Mouse (Mus musculus) NIH3T3 (cell line): Measurements from ENCODE around the gene Abcb6.
A peak's percentile ranks its signal among the peaks of the same experiment; 100 is the strongest.

ENCODE experiments used
- DNase-seq: peaks from one replicate; pipeline ENCODE4 v3.0.0-alpha.2; 2012; ENCODE audit warnings: low read depth

Abcb6 gene

DNA sequence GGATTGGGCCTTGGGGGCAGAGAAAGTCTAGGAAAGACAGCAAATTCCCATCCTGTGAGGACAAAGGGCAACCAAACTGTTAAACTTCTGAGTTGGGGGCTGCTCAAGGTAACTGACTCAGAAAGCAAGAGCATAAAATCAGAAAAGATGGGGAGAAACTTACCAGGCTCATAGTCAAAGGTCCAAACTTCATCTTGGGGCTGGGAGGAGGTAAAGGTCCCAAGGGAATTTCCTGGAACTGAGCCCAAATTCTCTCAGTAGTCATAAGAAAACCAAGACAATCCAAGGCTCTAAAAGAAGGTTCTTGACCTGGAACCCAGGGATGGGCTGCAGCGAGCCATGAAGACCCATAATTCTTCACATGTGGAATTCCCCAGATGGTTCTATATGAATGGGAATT lies 21.0 kb upstream of the Abcb6 start:
- no peak for DNase-seq

DNA sequence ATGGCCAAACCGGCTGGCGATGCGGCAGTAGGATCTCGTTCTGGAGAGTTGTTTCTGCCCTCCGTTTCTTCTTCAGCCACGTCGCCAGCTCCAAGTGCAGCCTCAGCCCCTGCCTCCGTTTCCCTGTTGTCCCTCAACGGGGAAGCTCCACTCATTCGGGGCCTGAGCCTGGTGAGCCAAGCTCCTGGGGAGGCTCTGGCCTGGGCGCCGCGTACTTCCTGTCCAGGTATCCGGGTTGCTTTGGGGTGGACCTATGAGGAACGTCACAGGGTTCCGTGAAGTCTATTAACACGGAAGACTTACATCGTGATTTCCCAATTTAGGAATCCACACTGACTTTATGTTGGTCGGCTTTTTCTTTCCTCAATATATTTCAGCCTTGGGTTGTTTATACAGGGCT lies 12.3 kb upstream of the Abcb6 start:
- DNase-seq, result peak; percentile 73

DNA sequence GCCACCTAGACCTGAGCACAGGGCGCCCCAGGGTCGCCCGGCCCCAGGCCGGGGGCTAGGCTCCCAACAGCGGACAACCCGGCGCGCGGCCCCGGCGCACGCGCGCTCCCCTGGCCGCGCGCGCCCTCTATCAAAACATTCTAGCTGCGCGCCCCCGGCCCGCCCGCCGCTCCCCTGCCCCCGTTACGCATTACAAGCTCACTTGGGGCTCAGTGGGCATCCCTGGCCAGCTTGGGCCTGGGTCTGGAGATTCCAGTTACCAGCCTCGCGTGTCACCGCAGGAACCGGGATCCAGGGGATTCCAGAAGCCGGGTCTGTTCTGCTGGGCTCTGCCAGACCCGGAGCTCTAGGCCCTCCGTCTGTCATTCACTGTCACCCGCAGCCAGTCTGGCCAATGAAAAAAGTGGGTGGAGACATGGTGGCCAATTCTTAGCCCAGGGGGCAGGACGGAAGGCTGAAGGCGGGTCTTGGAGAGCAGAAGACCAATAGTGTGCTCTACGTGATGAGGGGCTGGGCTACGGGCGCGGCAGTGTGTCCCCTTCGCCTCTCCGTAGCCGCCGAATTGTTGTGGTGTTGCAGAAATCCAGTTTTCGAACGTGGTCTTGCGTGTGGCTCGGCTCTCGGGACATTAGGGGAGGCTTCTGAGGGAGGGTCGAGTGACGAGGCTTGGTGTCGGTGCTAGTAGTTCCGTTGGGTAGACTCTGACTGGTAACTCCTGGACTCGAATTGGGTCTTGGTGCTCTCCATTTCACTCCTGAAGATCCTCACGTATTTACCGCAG lies 11.6 kb upstream of the Abcb6 start, which contains the start of the genes Ankzf1 and Atg9a:
Ankzf1 (plus strand) TSS at position 530 of the 781 bp plus-strand sequence.
Atg9a (minus strand) TSS at position 575 of the 781 bp plus-strand sequence.
- DNase-seq, result peak; percentile 98

DNA sequence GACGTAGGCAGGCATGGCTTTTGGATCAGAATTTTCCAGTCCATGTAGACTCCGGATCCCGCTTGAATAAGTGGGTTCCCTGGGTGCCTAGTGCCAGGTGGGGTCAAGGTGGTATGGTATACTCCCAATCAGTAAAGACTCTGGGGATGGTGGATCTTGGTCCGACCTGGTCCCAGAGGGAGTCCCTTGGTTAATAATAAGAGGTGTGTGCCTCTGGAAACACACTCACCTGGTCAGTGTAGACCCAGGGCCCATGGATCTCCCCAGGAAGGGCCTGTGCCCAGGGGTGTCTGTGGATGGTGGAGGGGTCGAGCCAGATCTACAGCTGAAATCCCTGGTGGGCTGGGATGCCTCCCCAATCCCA lies 11.0 kb upstream of the Abcb6 start:
- DNase-seq, result no peak

DNA sequence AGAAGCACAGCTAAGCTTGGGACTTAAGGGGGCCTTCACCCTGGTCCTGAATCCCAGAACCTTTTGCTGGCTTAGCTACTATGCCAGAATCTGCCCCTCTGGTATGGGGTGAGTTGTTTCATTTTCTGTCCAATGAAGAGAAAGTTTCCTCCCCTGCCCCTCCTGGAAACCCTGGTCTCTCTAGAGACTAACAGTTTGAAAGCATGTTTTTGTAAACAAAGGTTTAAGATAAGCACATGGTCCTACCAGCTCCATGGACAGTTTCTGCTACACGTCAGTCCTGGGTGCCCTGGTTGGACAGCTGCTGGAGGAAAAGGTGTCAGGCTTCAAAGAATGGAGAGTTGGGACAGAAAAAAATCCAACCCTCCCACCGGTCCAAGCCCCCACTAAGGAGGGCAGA lies 10.4 kb upstream of the Abcb6 start:
- no peak for DNase-seq

DNA sequence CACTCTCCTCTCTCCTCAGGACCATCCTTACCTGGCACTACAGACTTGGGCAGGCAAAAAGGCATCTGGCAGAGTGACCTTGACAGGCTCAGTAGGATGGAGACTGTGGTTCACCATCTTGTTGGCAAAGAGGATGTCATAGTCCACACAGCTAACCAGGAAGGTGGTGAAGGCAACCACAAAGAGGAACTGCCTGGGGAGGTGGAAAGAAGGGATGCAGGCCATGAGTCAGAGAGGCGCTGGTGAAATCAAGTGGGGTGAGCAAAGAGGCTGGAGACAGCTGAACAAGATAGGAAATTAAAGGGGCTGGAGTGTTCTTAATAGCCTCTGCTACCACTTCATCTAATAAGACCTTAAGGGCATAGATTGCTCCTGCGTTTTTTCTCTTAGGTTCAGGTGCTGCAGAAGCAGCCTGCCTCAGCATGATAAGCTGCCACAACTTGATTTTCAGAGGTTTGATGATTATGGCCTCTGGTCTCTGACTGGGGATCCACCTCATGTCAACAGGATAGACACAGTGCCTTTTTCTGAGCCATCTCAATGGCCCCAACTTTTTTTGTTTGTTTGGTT lies 7.8 kb upstream of the Abcb6 start:
- DNase-seq, result no peak

DNA sequence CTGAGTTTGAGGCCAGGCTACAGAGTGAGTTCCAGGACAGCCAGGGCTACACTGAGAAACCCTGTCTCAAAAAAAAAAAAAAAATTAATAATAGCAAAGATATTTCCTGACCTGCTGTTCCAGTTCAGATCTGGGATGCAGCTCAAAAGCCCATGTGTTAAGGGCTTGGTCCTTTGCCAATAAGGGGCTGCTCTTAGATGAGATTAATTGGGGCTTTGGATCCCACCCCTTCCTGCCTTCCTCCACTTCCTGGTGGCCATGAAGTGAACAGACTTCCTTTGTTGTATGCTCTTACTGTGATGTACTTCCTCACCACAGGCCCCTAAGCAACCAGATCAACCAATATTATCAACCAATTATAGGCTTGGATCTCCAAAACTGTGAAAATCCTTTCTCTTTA lies 6.9 kb upstream of the Abcb6 start:
- DNase-seq, result no peak

DNA sequence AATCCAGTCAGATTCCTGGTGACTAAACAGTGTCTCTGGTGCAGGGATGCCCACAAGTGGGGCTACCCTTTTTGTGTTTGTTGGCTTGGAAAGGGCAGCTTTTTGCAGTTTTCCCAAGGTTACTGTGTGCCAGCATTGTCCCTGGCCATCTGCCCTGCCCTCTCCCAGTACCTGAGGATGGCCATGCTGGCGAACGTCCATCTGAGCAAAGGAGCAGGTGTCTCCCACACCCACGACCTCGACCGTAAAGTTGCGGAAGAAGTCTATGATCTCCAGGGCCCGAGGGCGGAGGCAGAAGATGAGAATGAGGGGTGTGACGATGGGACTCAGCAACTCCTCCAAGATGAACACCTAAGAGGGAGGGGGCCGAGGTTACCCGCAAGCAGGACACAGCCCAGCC lies 5.3 kb upstream of the Abcb6 start:
- no peak for DNase-seq

DNA sequence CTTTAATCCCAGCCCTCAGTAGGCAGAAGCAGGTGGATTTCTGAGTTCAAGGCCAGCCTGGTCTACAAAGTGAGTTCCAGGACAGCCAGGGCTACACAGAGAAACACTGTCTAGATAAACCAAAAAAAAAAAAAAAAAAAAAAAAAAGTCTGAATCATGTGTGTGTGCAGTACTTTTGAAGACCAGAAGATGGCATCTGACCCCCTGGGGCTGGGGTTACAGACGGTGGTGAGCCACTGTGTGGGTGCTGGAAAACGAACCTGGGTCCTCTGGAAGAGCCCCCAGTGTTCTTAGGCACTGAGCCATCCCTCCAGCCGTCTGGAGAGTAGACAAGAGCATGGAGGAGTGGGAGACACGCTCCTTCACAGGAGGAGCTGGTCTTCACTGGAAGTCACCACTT lies 2.0 kb upstream of the Abcb6 start:
- DNase-seq, result no peak

DNA sequence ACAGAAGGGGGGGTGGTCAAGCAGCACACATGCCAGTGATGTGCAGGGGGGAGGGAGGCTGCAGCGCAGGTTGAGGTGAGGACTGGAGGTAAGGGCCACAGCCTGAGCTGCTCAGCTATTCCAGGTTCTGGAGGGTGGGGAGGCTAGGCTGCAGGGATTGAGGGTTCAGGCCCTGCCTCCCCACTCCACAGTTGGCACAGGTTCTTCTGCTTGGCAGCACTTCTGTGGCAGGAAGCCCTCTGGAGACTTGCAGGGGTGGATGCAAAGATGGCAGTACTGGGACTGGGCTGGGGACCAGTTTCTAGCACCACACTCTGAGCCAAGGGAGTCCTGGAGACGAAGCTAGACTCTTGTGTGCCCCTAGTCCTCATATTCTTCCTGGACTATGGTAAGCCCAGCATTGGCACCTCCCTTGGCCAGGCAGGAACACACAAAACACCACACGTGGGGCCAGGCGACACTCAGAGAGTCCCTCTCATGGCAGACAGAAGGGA lies 1.2 kb upstream of the Abcb6 start:
- no peak for DNase-seq

DNA sequence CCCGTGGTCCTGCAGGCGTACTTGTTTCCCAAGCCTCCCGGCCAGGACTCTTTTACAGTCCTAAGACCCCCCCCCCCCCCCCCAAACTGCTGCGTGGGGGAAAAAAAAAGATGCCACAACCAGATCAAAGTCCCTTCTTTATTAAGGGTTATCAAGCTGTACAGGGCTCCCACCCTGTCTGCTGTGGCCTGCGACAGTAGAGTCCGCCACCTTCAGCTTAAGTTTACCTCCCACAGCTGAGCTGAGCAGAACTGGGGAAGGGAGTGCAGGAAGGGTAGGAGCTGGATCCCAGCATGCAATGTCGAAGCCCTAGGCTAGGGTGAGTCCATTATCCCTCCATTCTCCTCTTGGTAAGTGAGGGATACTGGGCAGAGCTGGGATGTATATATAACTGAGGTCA lies 549 bp upstream of the Abcb6 start:
- no peak for DNase-seq

DNA sequence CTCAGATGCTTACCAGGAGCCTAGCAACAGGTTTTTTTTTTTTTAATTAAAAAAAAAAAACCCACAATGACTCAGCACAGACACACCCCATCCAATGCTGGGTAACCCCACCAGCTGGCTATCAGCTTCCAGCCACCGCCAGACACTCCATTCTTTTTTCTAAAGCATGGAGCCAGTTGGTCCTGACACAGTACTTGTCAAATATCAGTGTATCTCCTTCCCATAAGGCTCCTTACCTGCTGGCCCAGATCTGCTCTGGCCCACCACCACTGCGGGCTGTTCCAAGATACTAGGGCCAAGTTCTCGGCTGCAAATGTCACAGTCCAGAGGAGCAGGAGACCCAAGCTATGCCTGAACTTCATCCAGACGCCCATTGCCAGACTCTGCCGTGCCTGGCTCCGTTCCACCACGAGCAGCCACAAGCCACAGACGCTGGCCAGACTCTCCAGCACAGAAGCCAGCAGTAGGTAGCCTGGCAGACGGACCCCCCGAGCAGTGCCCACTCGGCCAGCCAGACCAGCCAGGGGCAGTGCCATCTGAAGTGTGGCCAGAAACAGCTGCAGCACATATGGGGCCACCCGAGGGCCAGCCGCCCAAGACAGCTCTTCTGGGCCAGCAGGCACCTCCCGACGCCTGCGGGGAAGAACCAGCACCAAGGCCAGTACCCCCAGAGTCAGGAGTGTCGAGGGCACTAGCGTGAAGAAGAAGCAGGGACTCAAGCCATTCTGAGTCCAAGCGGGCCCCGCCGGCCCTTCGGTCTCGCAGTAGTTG lies 673 bp downstream of the Abcb6 start:
- DNase-seq, result peak; percentile 60

DNA sequence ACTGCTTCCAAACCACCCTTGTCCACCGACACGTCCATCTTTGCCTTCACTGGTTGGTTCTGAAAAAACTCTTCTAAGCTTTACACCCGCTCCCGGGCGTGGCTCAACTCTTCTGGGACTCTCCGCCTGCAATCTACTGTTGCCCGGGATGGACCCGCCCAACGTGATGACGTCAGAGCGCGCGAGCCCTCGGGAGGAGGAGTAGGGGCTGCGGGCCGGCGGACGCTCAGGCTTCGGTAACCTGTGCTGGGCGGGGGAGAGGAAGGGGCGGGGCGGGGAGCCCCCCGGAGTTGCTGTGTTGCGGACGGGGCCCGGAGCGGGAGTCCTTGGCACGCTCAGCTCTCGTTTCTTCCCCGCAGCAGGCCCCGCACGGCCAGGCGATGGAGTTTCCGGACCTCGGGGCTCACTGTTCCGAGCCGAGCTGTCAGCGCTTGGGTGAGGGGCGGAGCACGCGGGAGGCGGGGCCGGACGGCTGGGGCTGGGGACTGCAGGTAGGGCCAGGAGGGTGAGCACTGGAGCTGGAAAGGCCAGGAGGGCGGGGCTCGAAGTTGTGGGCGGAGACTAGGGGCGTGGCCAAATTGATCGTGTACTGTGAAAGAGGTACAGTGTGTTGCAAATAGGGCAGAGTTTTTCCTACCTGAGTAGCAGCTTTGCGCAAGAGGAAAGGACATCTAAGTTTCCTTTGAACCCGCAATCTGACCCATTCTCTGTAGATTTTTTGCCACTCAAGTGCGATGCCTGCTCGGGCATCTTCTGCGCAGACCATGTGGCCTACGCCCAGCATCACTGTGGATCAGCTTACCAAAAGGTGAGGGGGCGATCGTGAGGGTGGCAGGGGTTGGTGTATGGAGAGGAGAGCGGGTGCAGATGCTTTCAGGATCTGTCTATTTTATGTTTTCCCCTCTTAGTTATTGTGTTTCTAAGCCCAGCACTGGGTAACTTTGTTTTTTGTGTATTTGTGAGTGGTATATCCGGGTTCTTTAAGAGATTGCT lies 11.4 kb downstream of the Abcb6 start, which contains the start of gene Zfand2b:
Zfand2b (plus strand) TSS at position 175 of the 993 bp plus-strand sequence.
- DNase-seq, result peak; percentile 99

DNA sequence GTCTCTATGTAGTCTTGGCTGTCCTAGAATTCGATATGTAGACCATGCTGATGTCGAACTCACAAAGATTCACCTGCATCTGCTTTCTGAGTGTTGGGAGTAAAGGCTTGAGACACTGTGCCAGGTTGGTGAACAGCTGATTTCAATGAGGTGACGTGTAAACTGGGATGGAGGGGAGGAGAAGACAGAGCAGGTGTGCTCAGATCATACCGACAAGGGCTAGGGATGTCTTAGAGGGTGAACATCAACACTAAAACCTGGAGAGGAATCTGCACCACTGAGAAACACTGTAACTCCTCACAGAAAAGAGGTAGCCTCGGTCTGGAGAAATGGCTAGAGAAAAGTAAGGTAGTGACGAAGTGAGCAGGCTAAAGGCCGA lies 12.1 kb downstream of the Abcb6 start:
- DNase-seq, result no peak

DNA sequence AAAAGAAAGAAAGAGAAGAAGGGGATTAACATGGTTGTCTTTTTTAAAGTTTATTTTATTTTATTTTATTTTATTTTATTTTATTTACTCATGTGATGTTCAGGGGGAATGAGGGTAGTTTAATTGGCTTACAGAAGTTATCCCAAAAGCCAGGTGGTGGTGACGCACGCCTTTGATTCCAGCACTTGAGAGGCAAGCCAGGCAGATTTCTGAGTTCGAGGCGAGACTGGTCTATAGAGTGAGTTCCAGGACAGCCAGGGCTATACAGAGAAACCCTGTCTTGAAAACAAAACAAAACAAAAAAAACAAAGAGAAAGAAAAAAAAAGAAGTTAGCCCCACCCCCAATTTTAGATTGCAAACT lies 20.0 kb downstream of the Abcb6 start:
- no peak for DNase-seq

DNA sequence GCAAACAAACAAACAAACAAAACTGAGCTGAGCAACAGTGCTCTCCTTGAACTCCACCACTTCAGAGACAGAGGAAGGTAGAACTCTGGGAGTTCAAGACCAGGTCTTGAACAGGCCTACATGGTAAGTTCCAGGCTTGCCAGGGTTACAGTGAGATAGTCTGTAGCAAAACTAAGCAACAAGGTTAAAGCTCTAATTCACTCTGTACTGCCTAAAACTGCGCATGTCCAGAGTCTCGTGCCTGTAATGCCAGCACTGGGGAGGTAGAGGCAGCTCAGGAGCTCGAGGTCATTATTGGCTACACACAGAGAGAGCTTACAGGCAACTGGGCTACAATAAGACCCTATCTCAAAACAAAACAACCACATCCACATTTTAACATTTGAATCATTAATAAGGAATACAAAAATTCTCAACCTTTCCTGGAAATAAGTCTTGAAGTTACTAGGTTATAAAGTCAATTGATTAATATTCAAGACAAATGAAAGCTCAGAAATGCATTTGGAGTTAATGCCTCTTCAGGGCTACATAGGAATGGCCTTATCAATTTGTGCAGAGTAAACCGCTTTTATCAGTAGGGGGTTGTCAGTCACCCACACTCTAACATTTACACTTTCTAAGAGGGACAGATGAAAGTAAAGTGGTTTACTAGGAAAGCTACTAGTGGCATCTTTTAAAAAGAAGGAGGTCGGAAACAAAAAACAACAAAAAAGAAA lies 20.5 kb downstream of the Abcb6 start:
- no peak for DNase-seq

DNA sequence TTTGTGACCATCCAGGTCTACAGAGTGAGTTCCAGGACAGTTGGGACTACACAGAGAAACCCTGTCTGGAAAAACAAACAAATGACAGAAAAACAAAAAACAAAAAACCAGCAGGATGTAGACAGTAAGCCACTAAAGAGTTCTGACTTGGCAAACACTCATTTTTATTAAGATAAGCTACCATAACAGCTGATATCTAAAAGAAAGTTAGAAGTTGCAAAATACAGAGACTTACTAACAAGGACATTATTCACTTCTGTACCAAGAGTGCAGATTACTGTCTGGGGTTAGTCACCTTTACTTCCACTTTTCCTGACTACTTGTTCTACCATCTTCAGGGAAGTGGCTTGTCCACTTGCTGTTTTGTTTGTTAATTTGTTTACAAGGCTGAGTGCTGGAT lies 21.2 kb downstream of the Abcb6 start:
- no peak for DNase-seq

DNA sequence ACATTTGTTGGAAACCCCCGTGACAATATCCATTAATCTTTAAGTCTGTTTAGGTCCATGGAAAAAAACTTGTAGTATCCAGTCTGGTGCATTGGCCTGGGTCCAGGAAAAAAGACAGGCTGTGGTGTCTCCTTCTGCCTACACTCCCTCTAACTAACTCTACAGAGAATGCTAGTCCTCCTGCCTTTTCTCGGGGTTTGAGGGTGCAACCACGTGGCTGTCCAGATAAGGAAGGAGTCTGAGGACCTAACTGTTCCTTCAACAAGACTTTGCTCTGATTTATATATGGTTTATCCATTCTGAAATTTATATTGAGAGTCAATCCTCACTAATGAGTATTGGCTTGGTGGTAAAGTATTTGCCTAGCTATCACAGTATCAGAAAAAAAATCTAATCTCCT lies 24.4 kb downstream of the Abcb6 start:
- DNase-seq, result peak; percentile 36

DNA sequence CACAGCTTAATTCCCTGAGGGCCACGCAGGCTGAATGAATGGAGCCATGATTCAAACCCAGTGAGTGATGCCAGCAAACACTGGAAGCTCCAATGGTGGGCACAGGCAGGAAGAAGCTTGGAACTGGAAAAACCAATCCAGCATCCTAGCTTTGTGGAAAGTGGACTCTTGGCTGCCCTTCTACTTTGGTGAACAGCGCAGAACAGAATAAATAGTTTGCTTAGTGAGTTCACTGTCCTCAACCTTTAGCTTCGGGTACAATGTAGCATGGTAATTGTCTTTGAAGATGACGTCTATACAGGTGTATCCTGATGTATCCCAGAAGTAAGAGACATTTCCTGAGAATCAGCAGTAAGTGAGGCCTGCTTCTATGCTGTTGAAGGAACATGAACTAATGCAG lies 31.5 kb downstream of the Abcb6 start:
- no peak for DNase-seq

DNA sequence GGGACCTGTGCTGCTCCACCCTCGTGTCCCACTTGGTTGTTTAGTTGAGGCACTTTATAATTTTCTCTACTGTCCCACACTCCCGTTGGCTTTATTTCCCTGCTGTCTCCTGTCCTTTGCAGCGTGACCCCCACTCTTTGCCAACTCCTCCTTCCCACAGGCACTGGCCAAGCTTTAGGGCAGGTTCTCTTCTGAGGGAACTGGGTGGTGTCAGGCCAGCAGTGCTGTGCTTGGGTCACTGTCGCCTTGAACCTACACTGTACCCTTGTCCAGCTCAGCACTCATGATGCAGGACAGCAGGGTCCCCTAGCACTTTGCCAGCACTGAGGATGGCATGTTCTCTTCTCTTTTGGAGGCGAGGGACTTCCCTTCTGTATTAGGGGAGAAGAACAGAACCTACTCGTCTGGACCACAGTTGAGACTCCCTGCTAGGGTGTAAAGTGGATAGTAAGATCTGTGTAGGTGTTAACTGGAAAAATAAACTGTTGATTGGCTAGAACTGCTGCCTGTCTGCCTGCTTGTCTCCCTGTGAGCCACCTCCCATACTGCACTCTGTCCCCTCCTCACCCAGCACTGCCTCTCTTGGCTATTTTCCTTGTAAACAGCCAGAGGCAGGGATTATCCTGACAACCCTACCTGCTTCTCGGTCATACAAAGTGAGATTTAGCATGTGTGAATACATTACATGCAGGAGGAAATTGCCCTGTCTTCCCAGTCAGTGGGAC lies 32.6 kb downstream of the Abcb6 start:
- no peak for DNase-seq
